Comparison of ENCODE assay signal across 20 mouse cellular contexts in genomic region chr15:38167618-38168152, GRCm38 (mm10).
DNase-seq lines count a peak whose midpoint lies in the region; ATAC-seq and TF ChIP-seq lines count a peak whose summit lies in the region.
"Had no signal": no experiment of that assay in that cellular context is flagged by ENCODE, and none has a peak within 500 bp of the region (broad histone marks: within the 10 kb centered on the region; RNA-seq: fewer than 3 reads in every experiment).

No protein-coding gene starts in this region.

- DNase-seq in heart, adult 11 months, result peak; percentile 84
- no peak for DNase-seq in heart, postnatal 25 days (ENCODE audit: low spot score)
- DNase-seq in kidney, postnatal 0 days (ENCODE audit: low spot score), result peak; percentile 20
- DNase-seq in kidney, adult 11 months, result no peak
- DNase-seq in brain, adult 2 months (ENCODE audit: low read depth, low spot score), result peak; percentile 36
- peak; percentile 10 for DNase-seq in skeletal muscle tissue, adult 2 months (ENCODE audit: low read depth, low spot score)
- DNase-seq: adrenal gland, postnatal 14 days; cerebellum, adult 18-20 months; cerebellum, adult 9-11 months; cerebellum, postnatal 36 days; forebrain, postnatal 0 days; gastrocnemius, postnatal 14 days had no signal

- H3K4me2 ChIP-seq in kidney, postnatal 0 days (ENCODE audit: low read length), result no peak overlapping the region
- H3K4me2 ChIP-seq: embryonic facial prominence, embryonic 13.5 days; forebrain, embryonic 12.5 days; heart, embryonic 15.5 days; hindbrain, embryonic 13.5 days had no signal

- intact Hi-C loops in heart, postnatal 25 days (cut with DNase I), result no loop called here

- no peak overlapping the region for H3K9ac ChIP-seq in kidney, postnatal 0 days (ENCODE audit: low read depth, low read length)
- H3K9ac ChIP-seq: embryonic facial prominence, embryonic 13.5 days; forebrain, embryonic 12.5 days; forebrain, postnatal 0 days; heart, embryonic 15.5 days; hindbrain, embryonic 13.5 days had no signal

- H3K27ac ChIP-seq in kidney, postnatal 0 days, result no peak overlapping the region
- H3K27ac ChIP-seq: embryonic facial prominence, embryonic 13.5 days; forebrain, embryonic 12.5 days; heart, embryonic 15.5 days; hindbrain, embryonic 13.5 days; hindbrain, postnatal 0 days had no signal

- no peaks in the 10 kb centered on the region for H3K9me3 ChIP-seq in kidney, postnatal 0 days (replicated peaks; ENCODE audit: low read length)
- H3K9me3 ChIP-seq: embryonic facial prominence, embryonic 13.5 days; forebrain, embryonic 12.5 days; heart, embryonic 15.5 days; hindbrain, embryonic 13.5 days had no signal

- no peak for TF ChIP-seq CTCF in kidney, postnatal 0 days (IDR thresholded peaks at IDR 0.05; ENCODE audit: low read depth)

- WGBS in kidney, postnatal 0 days, result 71% methylated on average over 7 of the region's 7 CpGs

- no peaks in the 10 kb centered on the region for H3K36me3 ChIP-seq in kidney, postnatal 0 days (ENCODE audit: insufficient read depth, low read length)
- H3K36me3 ChIP-seq: embryonic facial prominence, embryonic 13.5 days; forebrain, embryonic 12.5 days; heart, embryonic 15.5 days; hindbrain, embryonic 13.5 days had no signal

- ATAC-seq in kidney, postnatal 0 days (replicated peaks; ENCODE audit: low FRiP score, low read depth), result no peak
- ATAC-seq: activated CD4-positive, CD25-positive, alpha-beta regulatory T cell, adult 4 months; forebrain, postnatal 0 days; hindbrain, postnatal 0 days; Patski had no signal

- H3K4me1 ChIP-seq in kidney, postnatal 0 days (replicated peaks; ENCODE audit: insufficient read depth, low read length), result no peaks in the 10 kb centered on the region
- H3K4me1 ChIP-seq: embryonic facial prominence, embryonic 13.5 days; forebrain, embryonic 12.5 days had no signal

- H3K4me3 ChIP-seq in kidney, postnatal 0 days (replicated peaks; ENCODE audit: low read depth, low read length), result no peak overlapping the region
- H3K4me3 ChIP-seq: embryonic facial prominence, embryonic 13.5 days; forebrain, embryonic 12.5 days; heart, embryonic 15.5 days; hindbrain, embryonic 13.5 days had no signal

- no peaks in the 10 kb centered on the region for H3K27me3 ChIP-seq in kidney, postnatal 0 days (ENCODE audit: insufficient read depth, low read length)
- H3K27me3 ChIP-seq: CH12.LX; embryonic facial prominence, embryonic 13.5 days; forebrain, embryonic 12.5 days; hindbrain, embryonic 13.5 days; Patski had no signal

Comparison
In these comparisons a context has a peak if more than half of its experiments do, and no peak if none do; other contexts are left out.
1. DNase-seq: peak in heart, adult 11 months (single experiment), kidney, postnatal 0 days (single experiment), brain, adult 2 months (single experiment) and skeletal muscle tissue, adult 2 months (single experiment); none in heart, postnatal 25 days (single experiment) and kidney, adult 11 months (single experiment).